Comparison of ENCODE assay signal across 8 mouse cellular contexts in the genomic region with DNA sequence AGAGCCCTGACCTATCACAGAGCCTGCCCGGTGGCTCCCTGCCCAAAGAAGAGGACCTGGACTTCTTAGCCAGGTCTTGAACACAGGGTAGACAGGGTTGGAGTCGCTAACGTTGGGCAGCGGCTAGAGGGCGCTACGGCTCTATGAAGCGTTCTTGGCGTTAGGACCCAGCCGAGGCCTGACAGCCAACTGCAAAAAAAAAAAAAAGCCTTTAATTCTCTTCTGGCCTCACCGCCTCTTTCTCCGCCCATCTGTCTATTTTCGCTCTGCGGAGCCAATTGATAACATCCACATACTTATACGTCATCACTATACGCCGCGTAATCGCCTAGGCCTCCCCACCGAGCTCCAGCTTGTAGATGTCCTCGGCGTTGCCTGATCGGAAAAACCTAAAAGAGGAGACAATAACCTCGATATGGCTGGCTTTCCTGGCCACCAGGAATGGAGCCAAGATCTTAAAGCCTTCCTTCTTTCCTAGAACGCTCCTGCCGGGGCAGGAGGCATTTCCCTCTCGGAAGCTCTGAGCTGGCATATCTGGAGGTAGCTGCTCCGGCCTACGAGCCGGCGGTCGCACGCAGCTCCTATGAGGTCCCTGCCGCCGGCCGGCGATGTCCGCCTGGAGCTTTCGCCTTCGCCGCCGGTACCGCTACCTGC. TPM values are rescaled to one million over a fixed set of nuclear protein-coding genes. Genes with fewer than 3 reads are reported as not detected.
A peak's percentile ranks its signal among the peaks of the same experiment; 100 is the strongest.
DNase-seq lines count a peak whose midpoint lies in the region; ATAC-seq and TF ChIP-seq lines count a peak whose summit lies in the region.

Gene Slc35b1, plus strand, starts transcription at position 374 of the 654 bp plus-strand sequence.

- TF ChIP-seq POLR2A in cortical plate, adult 2 months (IDR thresholded peaks at IDR 0.05; ENCODE audit: extremely low read depth, insufficient read depth, low read length) = peak; percentile 61

- H3K4me1 ChIP-seq in cortical plate, adult 2 months (ENCODE audit: control insufficient read depth, insufficient read depth, low read length) = peaks cover 5% of the 10 kb centered on the region; the same call in 1 of the 2 replicates
- peaks cover 55% of the 10 kb centered on the region for H3K4me1 ChIP-seq in megakaryocyte, embryonic 14.5 days

- peaks cover 65% of the 10 kb centered on the region for H3K36me3 ChIP-seq in megakaryocyte, embryonic 14.5 days (replicated peaks; ENCODE audit: low read length)

- peaks cover 16% of the 10 kb centered on the region for H3K27me3 ChIP-seq in megakaryocyte, embryonic 14.5 days (replicated peaks)

- peak; percentile 92 for TF ChIP-seq CTCF in cortical plate, adult 2 months (IDR thresholded peaks at IDR 0.05; ENCODE audit: extremely low read depth, insufficient read depth, low read length)

- peak within 1 kb of the TSS; percentile 93 for H3K4me3 ChIP-seq in cortical plate, adult 2 months (ENCODE audit: insufficient read depth, low read length)
- H3K4me3 ChIP-seq in megakaryocyte, embryonic 14.5 days (replicated peaks) = peak within 1 kb of the TSS; percentile 97

- ATAC-seq in activated CD4-positive, CD25-positive, alpha-beta regulatory T cell, adult 4 months = peak; percentile 89

- peak within 1 kb of the TSS; percentile 99 for H3K27ac ChIP-seq in cortical plate, adult 2 months (ENCODE audit: insufficient read depth, low read length)

- peak; percentile 93 to 95 for DNase-seq in gastrocnemius, adult 8-10 months (ENCODE audit: low spot score in 2 of 2)
- DNase-seq in hindlimb bud, embryonic 11.5 days (ENCODE audit: extremely low spot score, low read depth, low spot score) = peak; percentile 100
- peak; percentile 93 to 98 for DNase-seq in left cerebral cortex, adult 8-10 months (ENCODE audit: low spot score in 2 of 2)
- peak; percentile 95 to 98 for DNase-seq in right cerebral cortex, postnatal 10 days (ENCODE audit: low spot score in 2 of 2)
- peak; percentile 81 for DNase-seq in urinary bladder, postnatal 25 days (ENCODE audit: low spot score)

- H3K9me3 ChIP-seq in megakaryocyte, embryonic 14.5 days = no peaks in the 10 kb centered on the region

RNA-seq across cellular contexts. Expression of gene Slc35b1, which starts in this region (rescaled TPM):
- 10 to 100 TPM; 64.4 to 70.1 TPM for polyA plus RNA-seq in activated CD4-positive, CD25-positive, alpha-beta regulatory T cell, adult 4 months (2017; shearing (Covaris generic))
- 77.9 and 78.2 TPM in 2 replicates for polyA plus RNA-seq in cortical plate, adult 2 months (2012; rRNA removed)
- 10 to 100 TPM; 49.1 to 55.1 (median 51.9) TPM for total RNA-seq in gastrocnemius, adult 8-10 months (2022)
- total RNA-seq in left cerebral cortex, adult 8-10 months (2022) = 10 to 100 TPM; 59.8 to 61.4 (median 60.7) TPM
- polyA plus RNA-seq in megakaryocyte, embryonic 14.5 days (2012; ENCODE audit: insufficient read depth, low replicate concordance) = 11.3 and 13.2 TPM in 2 replicates

Comparison
In these comparisons a context has a peak if more than half of its experiments do, and no peak if none do; other contexts are left out.
1. Peak in every context shown above with its lines: DNase-seq, ATAC-seq, H3K4me3 ChIP-seq and H3K27ac ChIP-seq.